Mouse (Mus musculus) retina, embryonic 14.5 days (tissue): ENCODE results near the gene Klhl24.

Experiments used
- DNase-seq: peaks from one replicate; pipeline ENCODE4 v3.0.0-alpha.2; 2015; ENCODE audit warnings: low spot score

Gene Klhl24

DNA sequence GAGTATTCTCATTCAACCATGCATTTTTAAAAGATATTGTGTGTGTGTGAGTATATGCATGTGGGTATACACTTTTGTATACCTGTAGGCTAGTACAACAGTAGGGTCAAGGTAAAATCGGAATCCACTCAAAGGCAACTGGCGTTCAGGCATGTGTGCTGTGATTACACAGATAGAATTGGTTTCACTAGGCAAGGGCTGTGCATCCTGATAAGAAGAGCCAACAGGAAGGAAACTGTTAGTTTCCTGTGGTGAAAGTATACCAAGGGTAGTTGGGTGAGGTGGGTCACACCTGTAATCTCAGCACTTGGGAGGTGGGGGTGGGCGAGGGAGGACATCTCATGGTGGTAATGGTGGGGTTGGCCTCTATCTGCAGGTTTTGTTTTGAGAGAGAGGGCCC is 47.2 kb downstream of the Klhl24 start:
- no peak for DNase-seq

DNA sequence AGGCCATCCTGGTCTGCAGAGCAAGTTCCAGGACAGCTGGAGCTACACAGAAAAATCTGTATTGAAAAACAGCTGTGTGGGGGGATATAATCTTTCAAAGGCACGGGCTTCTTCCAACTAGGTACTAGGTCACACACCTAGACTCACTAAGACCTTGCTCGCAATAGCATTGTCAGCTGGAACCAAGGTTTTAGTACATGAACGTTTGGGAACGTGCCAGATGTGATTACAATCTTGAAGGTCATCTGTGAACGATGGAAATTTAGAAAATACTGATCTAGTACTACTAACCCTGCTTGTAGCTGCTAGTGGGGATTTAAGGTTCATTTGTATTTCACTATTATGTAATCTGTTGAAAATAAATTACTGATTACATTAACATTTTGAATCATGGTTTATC is 54.6 kb downstream of the Klhl24 start:
- DNase-seq = no peak

DNA sequence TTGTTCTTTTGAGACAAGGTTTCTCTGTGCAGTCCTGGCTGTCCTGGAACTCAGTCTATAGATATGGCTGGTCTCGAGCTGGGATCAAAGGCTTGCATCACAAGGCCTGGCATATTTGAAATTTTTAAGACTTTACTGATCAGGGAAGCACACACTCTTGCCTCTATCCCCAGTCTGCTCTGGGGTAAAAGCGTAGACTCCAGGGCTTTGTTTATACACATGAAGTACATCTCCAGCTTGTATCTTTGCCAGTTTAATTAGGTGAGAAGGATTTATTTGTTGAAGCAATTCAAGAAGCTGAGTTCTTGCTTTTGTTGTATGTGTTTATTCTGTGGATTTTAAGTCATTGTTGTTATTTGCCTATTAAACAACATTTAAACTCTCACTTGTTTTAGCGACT is 56.4 kb downstream of the Klhl24 start:
- no peak for DNase-seq

DNA sequence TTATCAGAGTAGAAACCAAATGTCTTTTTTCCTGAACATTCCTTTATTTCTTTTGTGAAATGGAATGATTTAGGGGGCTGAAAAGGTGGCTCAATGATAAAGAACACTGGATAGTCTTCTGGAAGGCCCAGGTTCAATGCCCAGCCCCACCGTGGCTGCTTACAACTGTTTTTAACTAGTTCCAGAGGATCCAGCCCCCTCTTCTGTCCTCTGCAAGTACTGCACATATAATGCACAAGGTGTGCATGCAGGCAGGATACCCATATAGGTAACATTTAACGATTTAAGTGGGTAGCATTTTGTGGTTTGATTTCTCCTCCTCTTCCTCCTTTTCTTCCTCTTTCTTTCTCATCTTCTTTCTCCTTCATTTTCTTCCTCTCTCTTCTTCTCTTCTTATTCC is 62.8 kb downstream of the Klhl24 start:
- DNase-seq = no peak

DNA sequence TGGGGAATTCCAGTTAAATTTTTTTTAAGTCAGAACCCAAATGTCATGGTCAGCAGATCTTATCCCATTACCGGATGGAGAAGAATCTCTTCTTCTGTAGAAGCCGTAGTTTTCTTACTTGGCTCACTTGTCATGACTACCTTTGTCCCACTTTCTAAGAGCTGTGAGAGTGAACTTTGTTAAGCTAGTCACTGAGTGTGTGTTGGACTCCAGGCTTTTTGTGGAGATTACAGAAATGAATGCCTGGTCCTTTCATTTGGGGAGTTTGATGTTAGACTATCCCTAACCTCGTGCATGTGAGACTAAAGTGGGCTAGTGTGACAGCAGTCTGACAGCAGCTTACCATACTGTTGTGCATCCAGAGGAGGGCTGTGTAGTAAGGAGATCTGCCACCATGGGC is 71.7 kb downstream of the Klhl24 start:
- no peak for DNase-seq

DNA sequence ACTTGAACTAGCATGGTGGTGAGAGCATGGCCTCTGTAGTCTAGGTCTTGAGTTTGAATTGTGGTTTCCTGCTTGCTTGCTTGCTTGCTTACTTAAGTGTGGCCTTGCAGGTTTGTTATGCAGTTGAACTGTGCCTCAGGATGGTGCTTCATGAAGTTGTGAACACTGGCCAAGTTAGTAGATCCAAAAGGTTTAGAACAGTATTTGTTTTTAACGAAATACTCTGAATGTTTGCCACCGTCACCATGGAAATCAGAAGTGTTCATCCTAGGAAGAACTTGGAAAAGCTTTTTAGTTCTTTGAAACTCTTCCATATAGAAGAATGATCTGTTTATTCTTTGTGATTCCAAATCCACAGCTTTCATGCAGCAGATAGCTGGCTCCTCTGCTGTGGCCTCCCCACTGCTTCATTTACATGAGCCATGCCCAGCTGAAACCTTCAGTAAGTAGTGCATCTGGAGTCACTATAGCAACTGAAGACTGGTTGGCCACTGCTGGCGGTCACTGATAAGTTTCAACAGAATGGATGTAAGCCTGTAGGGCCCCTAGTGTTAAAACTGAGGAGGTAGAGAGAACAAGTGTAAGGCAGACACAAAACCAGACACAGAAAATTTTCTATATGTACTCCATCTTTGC is 72.2 kb downstream of the Klhl24 start:
- DNase-seq = no peak
